Mouse (Mus musculus) forebrain, embryonic 16.5 days (tissue): ENCODE results near the gene Kcng3. TPM values are rescaled to one million over a fixed set of nuclear protein-coding genes. Genes with fewer than 3 reads are reported as not detected.

Experiments
- ATAC-seq: fragments of 200-750 bp; cut with Nextera tagmentation; 2 replicates; pipeline ENCODE4 v1.8.0; 2017; ENCODE audit warnings: mild to moderate bottlenecking, moderate library complexity
- H3K27ac ChIP-seq: fragments of 300-500 bp; sonication (generic); 2 replicates; pipeline ENCODE4 v1.5.1; 2014; ENCODE audit warnings: low read length, control low read depth
- H3K27me3 ChIP-seq: fragments of 300-500 bp; sonication (generic); replicated peaks from 2 replicates; pipeline ENCODE4 v1.6.1; 2014; ENCODE audit warnings: low read length; ENCODE audit not compliant: control insufficient read depth, insufficient read depth
- H3K36me3 ChIP-seq: fragments of 300-500 bp; sonication (generic); 2 replicates; pipeline ENCODE4 v1.6.1; 2014; ENCODE audit not compliant: control insufficient read depth, insufficient read depth
- H3K4me1 ChIP-seq: fragments of 300-500 bp; sonication (generic); replicated peaks from 2 replicates; pipeline ENCODE4 v1.6.1; 2014; ENCODE audit warnings: low read length; ENCODE audit not compliant: control insufficient read depth, insufficient read depth
- H3K4me2 ChIP-seq: fragments of 300-500 bp; sonication (generic); 2 replicates; pipeline ENCODE4 v1.6.1; 2014; ENCODE audit warnings: mild to moderate bottlenecking, low read length, control low read depth
- H3K4me3 ChIP-seq: fragments of 300-500 bp; sonication (generic); replicated peaks from 2 replicates; pipeline ENCODE4 v1.5.1; 2014; ENCODE audit warnings: mild to moderate bottlenecking, low read length, control low read depth
- H3K9ac ChIP-seq: fragments of 300-500 bp; sonication (generic); replicated peaks from 2 replicates; pipeline ENCODE4 v1.6.1; 2014; ENCODE audit warnings: low read depth, low read length, control low read depth
- H3K9me3 ChIP-seq: fragments of 300-500 bp; sonication (generic); 2 replicates; pipeline ENCODE4 v1.6.1; 2016; ENCODE audit warnings: low read length; ENCODE audit not compliant: control insufficient read depth
- WGBS: fragments of 180-500 bp; shearing (Covaris S2); extraction: QIAGEN DNeasy Blood & Tissue Kit; methylation state at CpG from one replicate; pipeline ENCODE4 v1.1.7; 2014; 5-methylcytosine and 5-hydroxymethylcytosine counted together
- polyA plus RNA-seq: library from polyadenylated mRNA; unstranded; fragments of >200 nt; fragmentation: Nextera tagmentation; extraction: Ambion mirVana; gene quantifications from 2 replicates; pipeline ENCODE4 v1.2.1, GENCODE M21; 2015

Gene Kcng3
- polyA plus RNA-seq, 1 experiment from 2014 or later, result 0.14 TPM

GRCm38 (mm10) chr17:83564119-83564820 lies 67.4 kb downstream of the Kcng3 start:
- H3K36me3 ChIP-seq, result no peaks in the 10 kb centered on the region
- H3K27ac ChIP-seq, result no peak overlapping the region
- WGBS, result 53% methylated on average over 12 of the region's 12 CpGs
- no peak overlapping the region for H3K4me3 ChIP-seq
- ATAC-seq, result no peak
- no peak overlapping the region for H3K4me2 ChIP-seq
- no peak overlapping the region for H3K9ac ChIP-seq
- no peaks in the 10 kb centered on the region for H3K9me3 ChIP-seq
- H3K27me3 ChIP-seq, result no peaks in the 10 kb centered on the region
- peaks cover 13% of the 10 kb centered on the region for H3K4me1 ChIP-seq

- no peak overlapping the region for H3K4me2 ChIP-seq
- H3K4me1 ChIP-seq, result peaks cover 13% of the 10 kb centered on the region
- WGBS, result 56% methylated on average over 10 of the region's 10 CpGs
- no peaks in the 10 kb centered on the region for H3K27me3 ChIP-seq
- no peak overlapping the region for H3K27ac ChIP-seq
- no peaks in the 10 kb centered on the region for H3K9me3 ChIP-seq
- no peaks in the 10 kb centered on the region for H3K36me3 ChIP-seq
- H3K4me3 ChIP-seq, result no peak overlapping the region
- no peak for ATAC-seq
- H3K9ac ChIP-seq, result no peak overlapping the region
These were observed 68.0 kb downstream of the Kcng3 start for GRCm38 (mm10) chr17:83563703-83564111.

- no peak overlapping the region for H3K4me2 ChIP-seq
- H3K9ac ChIP-seq, result no peak overlapping the region
- ATAC-seq, result no peak
- no peak overlapping the region for H3K4me3 ChIP-seq
- H3K36me3 ChIP-seq, result no peaks in the 10 kb centered on the region
- H3K4me1 ChIP-seq, result peaks cover 13% of the 10 kb centered on the region
- WGBS, result 88% methylated on average over 5 of the region's 5 CpGs
- no peak overlapping the region for H3K27ac ChIP-seq
- H3K27me3 ChIP-seq, result no peaks in the 10 kb centered on the region
- no peaks in the 10 kb centered on the region for H3K9me3 ChIP-seq
These were observed 69.3 kb downstream of the Kcng3 start for GRCm38 (mm10) chr17:83562153-83563010.

- Histone ChIP-seq H3K27ac (no peak overlapping the region), H3K9me3 (no peaks in the 10 kb centered on the region), H3K4me1 (no peaks in the 10 kb centered on the region), H3K36me3 (no peaks in the 10 kb centered on the region), H3K9ac (no peak overlapping the region), H3K4me2 (no peak overlapping the region), H3K4me3 (no peak overlapping the region), H3K27me3 (no peaks in the 10 kb centered on the region)
- ATAC-seq, result no peak
- WGBS, result 47% methylated on average over 8 of the region's 8 CpGs
These were observed 72.6 kb downstream of the Kcng3 start for GRCm38 (mm10) chr17:83559081-83559480.

- no peak for ATAC-seq
- Histone ChIP-seq H3K4me2 (no peak overlapping the region), H3K27me3 (no peaks in the 10 kb centered on the region)
These were observed 75.9 kb downstream of the Kcng3 start for GRCm38 (mm10) chr17:83555836-83556235.

GRCm38 (mm10) chr17:83554997-83555396 lies 76.7 kb downstream of the Kcng3 start:
- WGBS, result 87% methylated on average over 7 of the region's 7 CpGs
- no peak overlapping the region for H3K27ac ChIP-seq
- H3K36me3 ChIP-seq, result no peaks in the 10 kb centered on the region
- H3K4me1 ChIP-seq, result no peaks in the 10 kb centered on the region
- H3K9ac ChIP-seq, result no peak overlapping the region
- no peaks in the 10 kb centered on the region for H3K27me3 ChIP-seq
- no peaks in the 10 kb centered on the region for H3K9me3 ChIP-seq
- H3K4me2 ChIP-seq, result no peak overlapping the region
- ATAC-seq, result no peak
- H3K4me3 ChIP-seq, result no peak overlapping the region

More at GRCm38 (mm10) chr17:83555836-83556235, 75.9 kb downstream of the Kcng3 start:
- Histone ChIP-seq H3K4me3 (no peak overlapping the region), H3K9me3 (no peaks in the 10 kb centered on the region), H3K4me1 (no peaks in the 10 kb centered on the region), H3K27ac (no peak overlapping the region), H3K36me3 (no peaks in the 10 kb centered on the region), H3K9ac (no peak overlapping the region)
- WGBS, result 95% methylated on average over 11 of the region's 11 CpGs

- Histone ChIP-seq H3K27ac (no peak overlapping the region), H3K36me3 (no peaks in the 10 kb centered on the region), H3K9ac (no peak overlapping the region), H3K4me3 (no peak overlapping the region), H3K4me1 (peaks cover 28% of the 10 kb centered on the region), H3K27me3 (peaks cover 6% of the 10 kb centered on the region), H3K4me2 (no peak overlapping the region), H3K9me3 (no peaks in the 10 kb centered on the region)
- 0 out of 2 replicates have a peak, but pooled peaks have one; percentile 11 for ATAC-seq
- WGBS, result 17% methylated on average over 12 of the region's 12 CpGs
These were observed 83.0 kb downstream of the Kcng3 start for GRCm38 (mm10) chr17:83548501-83549233.

- Histone ChIP-seq H3K27ac (no peak overlapping the region), H3K4me1 (peaks cover 28% of the 10 kb centered on the region), H3K36me3 (no peaks in the 10 kb centered on the region), H3K9ac (no peak overlapping the region), H3K4me2 (no peak overlapping the region), H3K27me3 (peaks cover 6% of the 10 kb centered on the region), H3K4me3 (no peak overlapping the region), H3K9me3 (no peaks in the 10 kb centered on the region)
- 39% methylated on average over 10 of the region's 10 CpGs for WGBS
- peak; percentile 17; the same call in 1 of the 2 replicates for ATAC-seq
These were observed 84.5 kb downstream of the Kcng3 start for GRCm38 (mm10) chr17:83547145-83547544.
